Mouse (Mus musculus) brain, embryonic 18.5 days (tissue): ENCODE data around the gene Snx21.

Experiments used
- DNase-seq: peaks from one replicate; pipeline ENCODE4 v3.0.0-alpha.2; 2012; ENCODE audit warnings: low read depth, low spot score

Snx21 gene

GRCm38 (mm10) chr2:164785481-164786387 is at the start of gene Snx21:
Gene Snx21 (plus strand): TSS chr2:164785823.
- DNase-seq: peak; percentile 65

- DNase-seq: no peak
Observed at GRCm38 (mm10) chr2:164737377-164738090, 48.1 kb upstream of the Snx21 start.

GRCm38 (mm10) chr2:164739876-164740275 is 45.7 kb upstream of the Snx21 start:
- no peak for DNase-seq

- DNase-seq: no peak
Observed at GRCm38 (mm10) chr2:164744987-164745386, 40.6 kb upstream of the Snx21 start.

GRCm38 (mm10) chr2:164745843-164746479 is 39.7 kb upstream of the Snx21 start, which contains the start of the genes Wfdc3 and Dnttip1:
Gene Wfdc3 (minus strand): TSS chr2:164745931.
Gene Dnttip1 (plus strand): TSS chr2:164745983.
- peak; percentile 82 for DNase-seq

- no peak for DNase-seq
Observed at GRCm38 (mm10) chr2:164746693-164747092, 38.9 kb upstream of the Snx21 start.

GRCm38 (mm10) chr2:164748191-164748590 is 37.4 kb upstream of the Snx21 start:
- no peak for DNase-seq

GRCm38 (mm10) chr2:164748991-164749390 is 36.6 kb upstream of the Snx21 start:
- no peak for DNase-seq

- DNase-seq: no peak
Observed at GRCm38 (mm10) chr2:164752454-164752853, 33.2 kb upstream of the Snx21 start.

GRCm38 (mm10) chr2:164754105-164754504 is 31.5 kb upstream of the Snx21 start:
- DNase-seq: no peak

- no peak for DNase-seq
Observed at GRCm38 (mm10) chr2:164754800-164755199, 30.8 kb upstream of the Snx21 start.

GRCm38 (mm10) chr2:164757841-164758240 is 27.8 kb upstream of the Snx21 start:
- DNase-seq: no peak

GRCm38 (mm10) chr2:164758692-164759091 is 26.9 kb upstream of the Snx21 start:
- DNase-seq: no peak

GRCm38 (mm10) chr2:164760059-164760833 is 25.4 kb upstream of the Snx21 start:
- DNase-seq: no peak

- DNase-seq: no peak
Observed at GRCm38 (mm10) chr2:164761502-164761901, 24.1 kb upstream of the Snx21 start.

- DNase-seq: no peak
Observed at GRCm38 (mm10) chr2:164761971-164762370, 23.7 kb upstream of the Snx21 start.

- no peak for DNase-seq
Observed at GRCm38 (mm10) chr2:164762593-164762992, 23.0 kb upstream of the Snx21 start.

GRCm38 (mm10) chr2:164765841-164766240 is 19.8 kb upstream of the Snx21 start:
- no peak for DNase-seq

- no peak for DNase-seq
Observed at GRCm38 (mm10) chr2:164767812-164768540, 17.6 kb upstream of the Snx21 start.

GRCm38 (mm10) chr2:164769258-164770037 is 16.2 kb upstream of the Snx21 start, which contains the start of gene Ube2c:
Gene Ube2c (plus strand): TSS chr2:164769898.
- DNase-seq: peak; percentile 97
